Mouse (Mus musculus) spleen, postnatal 14 days (tissue): ENCODE measurements around the gene Olfr380.

ENCODE experiments used
- DNase-seq, 2 experiments: peaks; one replicate each; pipeline ENCODE4 v3.0.0; 2021 to 2022; ENCODE audit warnings: low spot score in 2 of 2

Olfr380 gene

GRCm38 (mm10) chr11:73457408-73457807 lies at the start of gene Olfr380:
TSS of gene Olfr380 (minus strand) at chr11:73457508.
- no peak for DNase-seq

GRCm38 (mm10) chr11:73491503-73491902 lies 34.2 kb upstream of the Olfr380 start, which contains the start of gene Olfr381:
TSS of gene Olfr381 (minus strand) at chr11:73491603.
- no peak for DNase-seq

DNA sequence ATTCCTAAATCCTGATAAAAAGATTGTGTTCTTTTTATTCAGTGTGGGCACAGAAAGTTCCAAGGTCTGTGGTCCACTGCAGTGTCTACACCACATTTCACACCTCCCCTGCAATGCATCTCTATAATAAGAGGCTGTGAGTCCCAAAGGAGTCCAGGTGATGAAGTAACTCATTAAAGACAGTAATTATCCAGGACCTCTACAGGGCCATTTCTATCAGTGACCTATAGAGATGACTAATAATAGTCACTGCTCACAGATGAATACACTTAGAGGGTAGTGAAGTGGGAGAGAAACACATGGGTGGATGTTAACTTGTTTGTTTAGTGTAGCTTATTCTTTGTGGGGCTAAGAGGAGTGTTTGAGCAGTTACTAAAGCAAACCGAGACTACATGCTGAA lies 28.9 kb downstream of the Olfr380 start, which contains the start of gene Olfr378:
Gene Olfr378, minus strand, starts transcription at position 101 of the 400 bp plus-strand sequence.
- DNase-seq, result no peak
